Comparison of ENCODE assay signal across 13 mouse cellular contexts in the genomic region with DNA sequence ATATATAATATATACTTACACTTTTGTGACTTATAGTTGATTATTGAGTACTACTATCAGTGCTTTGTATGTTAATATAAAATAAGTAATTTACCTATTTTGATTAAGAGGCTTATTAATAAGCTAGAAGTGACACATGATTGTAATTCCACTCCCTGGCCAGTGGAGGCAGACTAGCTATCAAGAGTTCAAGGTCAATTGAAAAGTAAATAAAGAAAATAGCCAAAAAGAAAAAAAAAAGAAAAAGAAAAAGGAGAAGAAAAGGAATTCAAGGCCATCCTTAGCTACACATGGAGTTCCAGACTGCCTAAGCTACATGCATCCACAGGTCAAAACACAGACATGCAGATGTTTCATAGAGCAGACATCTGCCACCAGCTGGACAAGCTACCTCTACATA. TPM values are rescaled to one million over a fixed set of nuclear protein-coding genes. Genes with fewer than 3 reads are reported as not detected.
A peak's percentile ranks its signal among the peaks of the same experiment; 100 is the strongest.
DNase-seq lines count a peak whose midpoint lies in the region; ATAC-seq and TF ChIP-seq lines count a peak whose summit lies in the region.
"Had no signal": no experiment of that assay in that cellular context is flagged by ENCODE, and none has a peak within 500 bp of the region (broad histone marks: within the 10 kb centered on the region; RNA-seq: fewer than 3 reads in every experiment).

No protein-coding gene starts in this region.

- H3K36me3 ChIP-seq in forebrain, postnatal 0 days (ENCODE audit: insufficient read depth): no peaks in the 10 kb centered on the region
- H3K36me3 ChIP-seq in forebrain, embryonic 10.5 days (replicated peaks): no peaks in the 10 kb centered on the region
- H3K36me3 ChIP-seq in liver, embryonic 14.5 days (replicated peaks; ENCODE audit: control insufficient read depth, insufficient read depth, low read depth): no peaks in the 10 kb centered on the region
- H3K36me3 ChIP-seq in liver, embryonic 11.5 days (ENCODE audit: control insufficient read depth, insufficient read depth, low read length): no peaks in the 10 kb centered on the region
- H3K36me3 ChIP-seq: limb, embryonic 15.5 days had no signal

- no peak overlapping the region for H3K27ac ChIP-seq in forebrain, postnatal 0 days (ENCODE audit: low read depth, low read length)
- no peak overlapping the region for H3K27ac ChIP-seq in forebrain, embryonic 10.5 days
- H3K27ac ChIP-seq in liver, embryonic 14.5 days: no peak overlapping the region
- H3K27ac ChIP-seq in liver, embryonic 11.5 days (ENCODE audit: low read depth, low read length): no peak overlapping the region
- H3K27ac ChIP-seq: limb, embryonic 15.5 days had no signal

- TF ChIP-seq EP300 in liver, embryonic 14.5 days (IDR thresholded peaks at IDR 0.05; ENCODE audit: low read depth): no peak

- no peak overlapping the region for H3K9ac ChIP-seq in forebrain, postnatal 0 days
- no peak overlapping the region for H3K9ac ChIP-seq in liver, embryonic 14.5 days (replicated peaks)
- no peak overlapping the region for H3K9ac ChIP-seq in liver, embryonic 11.5 days (ENCODE audit: low read depth, low read length)
- H3K9ac ChIP-seq: limb, embryonic 15.5 days had no signal

- no peaks in the 10 kb centered on the region for H3K4me1 ChIP-seq in forebrain, postnatal 0 days (ENCODE audit: insufficient read depth)
- peaks cover 36% of the 10 kb centered on the region for H3K4me1 ChIP-seq in forebrain, embryonic 10.5 days
- H3K4me1 ChIP-seq in liver, embryonic 14.5 days (replicated peaks; ENCODE audit: control insufficient read depth in 2 of 2, insufficient read depth in 2 of 2, low read length in 1 of 2): peaks cover 30 to 32% of the 10 kb centered on the region in 2 experiments
- H3K4me1 ChIP-seq in liver, embryonic 11.5 days (replicated peaks; ENCODE audit: control insufficient read depth, insufficient read depth, low read length): peaks cover 21% of the 10 kb centered on the region

- no peak overlapping the region for H3K4me3 ChIP-seq in forebrain, postnatal 0 days (ENCODE audit: low read depth, low read length)
- no peak overlapping the region for H3K4me3 ChIP-seq in forebrain, embryonic 10.5 days
- no peak overlapping the region for H3K4me3 ChIP-seq in liver, embryonic 14.5 days (ENCODE audit: insufficient read depth in 1 of 2, low read depth in 2 of 2, low read length in 2 of 2)
- no peak overlapping the region for H3K4me3 ChIP-seq in liver, embryonic 11.5 days (ENCODE audit: low read depth, low read length)
- H3K4me3 ChIP-seq: limb, embryonic 15.5 days had no signal

- TF ChIP-seq CTCF in forebrain, postnatal 0 days (IDR thresholded peaks at IDR 0.05; ENCODE audit: low read depth): peak; percentile 37
- peak; percentile 45; the same call in 1 of the 2 replicates for TF ChIP-seq CTCF in liver, embryonic 14.5 days (IDR thresholded peaks at IDR 0.05; ENCODE audit: low read depth)

- H3K4me2 ChIP-seq in forebrain, postnatal 0 days (ENCODE audit: low read depth): no peak overlapping the region
- no peak overlapping the region for H3K4me2 ChIP-seq in liver, embryonic 14.5 days (ENCODE audit: low read depth)
- no peak overlapping the region for H3K4me2 ChIP-seq in liver, embryonic 11.5 days
- H3K4me2 ChIP-seq: limb, embryonic 15.5 days had no signal

- no peaks in the 10 kb centered on the region for H3K9me3 ChIP-seq in forebrain, postnatal 0 days (ENCODE audit: low read length)
- H3K9me3 ChIP-seq in forebrain, embryonic 10.5 days: no peaks in the 10 kb centered on the region
- no peaks in the 10 kb centered on the region for H3K9me3 ChIP-seq in liver, embryonic 14.5 days (ENCODE audit: control insufficient read depth, low read length)
- H3K9me3 ChIP-seq in liver, embryonic 11.5 days (ENCODE audit: control insufficient read depth, low read length): no peaks in the 10 kb centered on the region
- H3K9me3 ChIP-seq: limb, embryonic 15.5 days had no signal

- ATAC-seq in forebrain, postnatal 0 days: no peak
- no peak for ATAC-seq in liver, embryonic 14.5 days (ENCODE audit: insufficient read depth)
- no peak for ATAC-seq in liver, embryonic 11.5 days (replicated peaks; ENCODE audit: low FRiP score)

- DNase-seq in forebrain, postnatal 0 days: no peak
- DNase-seq in forebrain, embryonic 10.5 days (ENCODE audit: extremely low spot score, low spot score): no peak
- DNase-seq in liver, embryonic 14.5 days (ENCODE audit: low read depth in 3 of 3, low spot score in 3 of 3): no peak
- DNase-seq in liver, embryonic 11.5 days (ENCODE audit: low spot score): no peak
- peak; percentile 60 to 66 for DNase-seq in B cell, adult 2 months
- DNase-seq in induced T-regulatory cell, adult 2 months (ENCODE audit: low read depth): peak; percentile 75
- DNase-seq in spleen, adult 12 weeks (ENCODE audit: low spot score): no peak
- DNase-seq in lung, adult 18-20 months: no peak
- DNase-seq: kidney, postnatal 10 days; layer of hippocampus, postnatal 36 days; right cerebral cortex, adult 18-20 months had no signal

- no peaks in the 10 kb centered on the region for H3K27me3 ChIP-seq in forebrain, postnatal 0 days (ENCODE audit: insufficient read depth, low read length)
- no peaks in the 10 kb centered on the region for H3K27me3 ChIP-seq in forebrain, embryonic 10.5 days (ENCODE audit: poor library complexity, severe bottlenecking)
- no peaks in the 10 kb centered on the region for H3K27me3 ChIP-seq in liver, embryonic 14.5 days (ENCODE audit: control insufficient read depth, insufficient read depth, low read length)
- H3K27me3 ChIP-seq in liver, embryonic 11.5 days (replicated peaks; ENCODE audit: control insufficient read depth, insufficient read depth, low read length): no peaks in the 10 kb centered on the region
- H3K27me3 ChIP-seq: limb, embryonic 15.5 days had no signal

RNA-seq across cellular contexts. Expression of a gene that starts 5.5 kb away (rescaled TPM):
- total RNA-seq in forebrain, postnatal 0 days (2014; rRNA removed): 108 and 110 TPM in 2 replicates
- 52.9 and 56.3 TPM in 2 replicates for polyA plus RNA-seq in forebrain, postnatal 0 days (2015; fragmentation: Nextera tagmentation; extraction: Ambion mirVana)
- polyA plus RNA-seq in forebrain, embryonic 10.5 days (2016; fragmentation: Nextera tagmentation; extraction: Ambion mirVana): 32.6 and 33.5 TPM in 2 replicates
- polyA plus RNA-seq in liver, embryonic 14.5 days (2012; rRNA removed): 41.3 and 45.8 TPM in 2 replicates
- 35.7 and 39.6 TPM in 2 replicates for polyA plus RNA-seq in liver, embryonic 14.5 days (2014; fragmentation: Nextera tagmentation; extraction: Ambion mirVana)
- polyA plus RNA-seq in liver, embryonic 11.5 days (2014; fragmentation: Nextera tagmentation; extraction: Ambion mirVana): 65.1 and 68.1 TPM in 2 replicates

RNA-seq across cellular contexts. Expression of a gene that starts 5.8 kb away (rescaled TPM):
- 1.6 and 1.8 TPM in 2 replicates for total RNA-seq in forebrain, postnatal 0 days (2014; rRNA removed)
- polyA plus RNA-seq in forebrain, postnatal 0 days (2015; fragmentation: Nextera tagmentation; extraction: Ambion mirVana): 1.1 and 1.8 TPM in 2 replicates
- 0.84 and 1.2 TPM in 2 replicates for polyA plus RNA-seq in forebrain, embryonic 10.5 days (2016; fragmentation: Nextera tagmentation; extraction: Ambion mirVana)
- 0.20 and 0.23 TPM in 2 replicates for polyA plus RNA-seq in liver, embryonic 14.5 days (2012; rRNA removed)
- 0.40 and 1.0 TPM in 2 replicates for polyA plus RNA-seq in liver, embryonic 14.5 days (2014; fragmentation: Nextera tagmentation; extraction: Ambion mirVana)
- polyA plus RNA-seq in liver, embryonic 11.5 days (2014; fragmentation: Nextera tagmentation; extraction: Ambion mirVana): 1.3 and 1.7 TPM in 2 replicates
- total RNA-seq: megakaryocyte, adult 5-6 weeks had no signal

RNA-seq across cellular contexts. Expression of a gene that starts 9.5 kb away (rescaled TPM):
- total RNA-seq in forebrain, postnatal 0 days (2014; rRNA removed): 44.4 and 47.7 TPM in 2 replicates
- polyA plus RNA-seq in forebrain, postnatal 0 days (2015; fragmentation: Nextera tagmentation; extraction: Ambion mirVana): 47.6 and 64.7 TPM in 2 replicates
- 95.2 and 97.8 TPM in 2 replicates for polyA plus RNA-seq in forebrain, embryonic 10.5 days (2016; fragmentation: Nextera tagmentation; extraction: Ambion mirVana)
- 5.2 and 11.1 TPM in 2 replicates for polyA plus RNA-seq in liver, embryonic 14.5 days (2012; rRNA removed)
- 33.7 and 35.4 TPM in 2 replicates for polyA plus RNA-seq in liver, embryonic 14.5 days (2014; fragmentation: Nextera tagmentation; extraction: Ambion mirVana)
- 74.7 and 81.7 TPM in 2 replicates for polyA plus RNA-seq in liver, embryonic 11.5 days (2014; fragmentation: Nextera tagmentation; extraction: Ambion mirVana)

Comparison
In these comparisons a context has a peak if more than half of its experiments do, and no peak if none do; other contexts are left out.
1. DNase-seq: peak in B cell, adult 2 months (2 of 2) and induced T-regulatory cell, adult 2 months (single experiment); none in forebrain, postnatal 0 days (single experiment), forebrain, embryonic 10.5 days (single experiment), liver, embryonic 14.5 days (0 of 3), liver, embryonic 11.5 days (single experiment), spleen, adult 12 weeks (single experiment) and lung, adult 18-20 months (0 of 2).